Mouse (Mus musculus): ENCODE measurements around the gene Sac3d1. TPM values are rescaled to one million over a fixed set of nuclear protein-coding genes. Genes with fewer than 3 reads are reported as not detected.

Gene Sac3d1
- polyA plus RNA-seq, 1 experiment from 2014 or later = 49.6 TPM

DNA sequence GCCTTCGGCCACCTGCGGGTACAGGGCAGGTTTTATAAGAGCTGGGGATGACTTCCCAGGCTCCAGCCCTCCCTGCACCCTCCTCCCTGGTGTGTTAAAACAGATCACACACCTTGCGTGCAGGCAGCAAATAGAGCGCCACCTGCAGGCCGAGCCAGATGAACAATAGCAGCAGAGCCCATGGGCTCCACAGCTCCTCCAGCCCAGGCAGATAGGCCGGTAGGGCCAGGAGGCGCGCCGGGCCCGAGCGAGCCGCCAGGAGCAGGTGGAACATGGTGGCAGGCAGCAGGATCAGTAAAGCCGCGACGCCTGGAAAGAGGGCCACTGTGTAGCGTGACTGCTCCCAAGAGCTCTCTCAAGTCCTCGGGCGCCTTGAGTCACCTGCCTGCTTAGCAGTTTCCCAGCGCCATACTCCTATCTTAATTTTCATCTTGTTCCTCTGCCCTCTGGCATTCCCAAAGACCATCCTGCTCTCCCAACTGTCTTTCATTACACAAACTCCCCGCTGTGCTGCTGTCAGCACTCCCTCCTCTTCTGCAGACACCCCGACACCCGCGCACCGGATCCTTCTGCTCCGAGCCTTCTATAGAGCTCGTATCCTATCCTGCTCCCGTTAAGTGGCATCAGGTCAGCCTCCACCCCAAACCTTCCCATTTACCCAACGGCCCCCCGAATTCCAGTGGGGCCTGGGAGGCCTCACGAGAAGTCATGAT, 51.3 kb downstream of the Sac3d1 start:
- H3K4me3 ChIP-seq = peak overlapping the region; percentile 53
- H3K9me3 ChIP-seq = no peaks in the 10 kb centered on the region
- no peaks in the 10 kb centered on the region for H3K27me3 ChIP-seq
- 1% methylated on average over 30 of the region's 30 CpGs for WGBS
- peak overlapping the region; percentile 86 for H3K27ac ChIP-seq
- H3K4me2 ChIP-seq = peak overlapping the region; percentile 96
- ATAC-seq (ENCODE audit: insufficient number of reproducible peaks, insufficient read depth, low FRiP score, low TSS enrichment, low read depth) = peak; percentile 23; the same call in 1 of the 2 replicates
- peaks cover 34% of the 10 kb centered on the region for H3K36me3 ChIP-seq
- peaks cover 30% of the 10 kb centered on the region for H3K4me1 ChIP-seq
- peak overlapping the region; percentile 75 for H3K9ac ChIP-seq

DNA sequence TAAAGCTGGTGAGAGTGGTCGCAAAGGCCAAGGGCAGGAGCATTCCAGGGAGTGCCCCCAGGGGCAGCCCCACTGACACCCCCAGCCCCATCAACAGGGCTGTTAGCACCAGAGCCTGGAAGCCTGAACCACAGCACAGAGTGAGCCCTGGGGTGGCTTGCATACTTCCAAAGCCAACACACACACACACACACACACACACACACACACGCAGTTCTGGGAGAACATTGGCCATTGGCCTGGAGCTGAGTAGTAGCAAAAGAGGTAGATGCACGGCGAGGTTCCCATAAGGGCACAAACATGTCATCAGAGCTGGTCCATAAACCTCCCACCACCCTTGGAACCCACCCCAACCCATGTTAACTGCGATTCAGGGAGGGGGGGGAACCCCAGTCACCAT, 51.9 kb downstream of the Sac3d1 start:
- H3K4me1 ChIP-seq = peaks cover 35% of the 10 kb centered on the region
- H3K9ac ChIP-seq = peak overlapping the region; percentile 75
- H3K4me3 ChIP-seq = peak overlapping the region; percentile 53
- H3K27me3 ChIP-seq = no peaks in the 10 kb centered on the region
- peaks cover 31% of the 10 kb centered on the region for H3K36me3 ChIP-seq
- ATAC-seq (ENCODE audit: insufficient number of reproducible peaks, insufficient read depth, low FRiP score, low TSS enrichment, low read depth) = no peak
- no peaks in the 10 kb centered on the region for H3K9me3 ChIP-seq
- peak overlapping the region; percentile 96 for H3K4me2 ChIP-seq
- H3K27ac ChIP-seq = peak overlapping the region; percentile 86
- 46% methylated on average over 5 of the region's 5 CpGs for WGBS

Other genes starting within 250 kb of the Sac3d1 start
- 30.6 and 34.0 TPM in 2 replicates for gene Frmd8, start 243.4 kb downstream of the Sac3d1 start, polyA plus RNA-seq (2015; fragmentation: Nextera tagmentation; extraction: Ambion mirVana)
- gene Slc25a45, start 240.8 kb downstream of the Sac3d1 start, polyA plus RNA-seq (2015; fragmentation: Nextera tagmentation; extraction: Ambion mirVana) = 3.1 and 4.5 TPM in 2 replicates
- gene Tigd3, start 224.5 kb downstream of the Sac3d1 start, polyA plus RNA-seq (2015; fragmentation: Nextera tagmentation; extraction: Ambion mirVana) = 3.8 and 4.7 TPM in 2 replicates
- gene Dpf2, start 205.6 kb downstream of the Sac3d1 start, polyA plus RNA-seq (2015; fragmentation: Nextera tagmentation; extraction: Ambion mirVana) = 164 and 179 TPM in 2 replicates
- 4.7 TPM in 2 replicates for gene Cdc42ep2, start 193.8 kb downstream of the Sac3d1 start, polyA plus RNA-seq (2015; fragmentation: Nextera tagmentation; extraction: Ambion mirVana)
- 74.5 and 79.5 TPM in 2 replicates for gene Pola2, start 154.4 kb downstream of the Sac3d1 start, polyA plus RNA-seq (2015; fragmentation: Nextera tagmentation; extraction: Ambion mirVana)
- gene Slc22a20, start 132.5 kb downstream of the Sac3d1 start, polyA plus RNA-seq (2015; fragmentation: Nextera tagmentation; extraction: Ambion mirVana) = not detected in 2 replicates
- gene Capn1, start 102.8 kb downstream of the Sac3d1 start, polyA plus RNA-seq (2015; fragmentation: Nextera tagmentation; extraction: Ambion mirVana) = 8.1 and 10.3 TPM in 2 replicates
- gene Syvn1, start 72.1 kb downstream of the Sac3d1 start, polyA plus RNA-seq (2015; fragmentation: Nextera tagmentation; extraction: Ambion mirVana) = 28.3 and 28.4 TPM in 2 replicates
- gene Mrpl49, start 60.9 kb downstream of the Sac3d1 start, polyA plus RNA-seq (2015; fragmentation: Nextera tagmentation; extraction: Ambion mirVana) = 79.5 and 80.4 TPM in 2 replicates
- gene Fau, start 60.8 kb downstream of the Sac3d1 start, polyA plus RNA-seq (2015; fragmentation: Nextera tagmentation; extraction: Ambion mirVana) = 714 and 858 TPM in 2 replicates
- 33.2 TPM in 2 replicates for gene Znhit2, start 57.5 kb downstream of the Sac3d1 start, polyA plus RNA-seq (2015; fragmentation: Nextera tagmentation; extraction: Ambion mirVana)
- gene Tm7sf2, start 50.3 kb downstream of the Sac3d1 start, polyA plus RNA-seq (2015; fragmentation: Nextera tagmentation; extraction: Ambion mirVana) = 21.7 and 22.0 TPM in 2 replicates
- 66.6 and 74.4 TPM in 2 replicates for gene Vps51, start 41.4 kb downstream of the Sac3d1 start, polyA plus RNA-seq (2015; fragmentation: Nextera tagmentation; extraction: Ambion mirVana)
- gene Tmem262, start 38.6 kb downstream of the Sac3d1 start, polyA plus RNA-seq (2015; fragmentation: Nextera tagmentation; extraction: Ambion mirVana) = not detected in 2 replicates
- 1.6 and 2.1 TPM in 2 replicates for gene Gm28374, start 36.4 kb downstream of the Sac3d1 start, polyA plus RNA-seq (2015; fragmentation: Nextera tagmentation; extraction: Ambion mirVana)
- gene Zfpl1, start 33.7 kb downstream of the Sac3d1 start, polyA plus RNA-seq (2015; fragmentation: Nextera tagmentation; extraction: Ambion mirVana) = 79.1 and 81.3 TPM in 2 replicates
- gene Cdca5, start 33.7 kb downstream of the Sac3d1 start, polyA plus RNA-seq (2015; fragmentation: Nextera tagmentation; extraction: Ambion mirVana) = 37.0 and 39.6 TPM in 2 replicates
- 0.34 and 0.54 TPM in 2 replicates for gene AC131692.1, start 24.2 kb downstream of the Sac3d1 start, polyA plus RNA-seq (2015; fragmentation: Nextera tagmentation; extraction: Ambion mirVana)
- 0.55 and 5.5 TPM in 2 replicates for gene Naaladl1, start 12.9 kb downstream of the Sac3d1 start, polyA plus RNA-seq (2015; fragmentation: Nextera tagmentation; extraction: Ambion mirVana)
- 38.0 and 38.3 TPM in 2 replicates for gene Snx15, start 9.7 kb upstream of the Sac3d1 start, polyA plus RNA-seq (2015; fragmentation: Nextera tagmentation; extraction: Ambion mirVana)
- 0.23 TPM in 1 of 2 replicates, not detected in the other for gene Batf2, start 22.3 kb upstream of the Sac3d1 start, polyA plus RNA-seq (2015; fragmentation: Nextera tagmentation; extraction: Ambion mirVana)
- 106 and 110 TPM in 2 replicates for gene Arl2, start 22.9 kb upstream of the Sac3d1 start, polyA plus RNA-seq (2015; fragmentation: Nextera tagmentation; extraction: Ambion mirVana)
- gene Majin, start 65.7 kb upstream of the Sac3d1 start, polyA plus RNA-seq (2015; fragmentation: Nextera tagmentation; extraction: Ambion mirVana) = not detected in 2 replicates
- gene Gpha2, start 107.7 kb upstream of the Sac3d1 start, polyA plus RNA-seq (2015; fragmentation: Nextera tagmentation; extraction: Ambion mirVana) = 3.3 and 3.8 TPM in 2 replicates
- 26.6 and 27.9 TPM in 2 replicates for gene Ppp2r5b, start 117.2 kb upstream of the Sac3d1 start, polyA plus RNA-seq (2015; fragmentation: Nextera tagmentation; extraction: Ambion mirVana)
- gene Atg2a, start 123.0 kb upstream of the Sac3d1 start, polyA plus RNA-seq (2015; fragmentation: Nextera tagmentation; extraction: Ambion mirVana) = 10.3 and 10.5 TPM in 2 replicates
- 64.7 and 68.9 TPM in 2 replicates for gene Ehd1, start 158.1 kb upstream of the Sac3d1 start, polyA plus RNA-seq (2015; fragmentation: Nextera tagmentation; extraction: Ambion mirVana)
- 0.91 and 0.92 TPM in 2 replicates for gene Cdc42bpg, start 187.8 kb upstream of the Sac3d1 start, polyA plus RNA-seq (2015; fragmentation: Nextera tagmentation; extraction: Ambion mirVana)
- 91.6 and 92.4 TPM in 2 replicates for gene Men1, start 216.3 kb upstream of the Sac3d1 start, polyA plus RNA-seq (2015; fragmentation: Nextera tagmentation; extraction: Ambion mirVana)
- 13.8 and 15.3 TPM in 2 replicates for gene Map4k2, start 222.5 kb upstream of the Sac3d1 start, polyA plus RNA-seq (2015; fragmentation: Nextera tagmentation; extraction: Ambion mirVana)
- 137 and 151 TPM in 2 replicates for gene Sf1, start 245.0 kb upstream of the Sac3d1 start, polyA plus RNA-seq (2015; fragmentation: Nextera tagmentation; extraction: Ambion mirVana)